Mouse (Mus musculus) liver, embryonic 14 days (tissue): ENCODE results near the gene Dusp5. TPM values are rescaled to one million over a fixed set of nuclear protein-coding genes. Genes with fewer than 3 reads are reported as not detected.

Experiments used
- polyA plus RNA-seq: library from polyadenylated mRNA; depleted of rRNA; stranded (reverse); fragments of >200 nt; gene quantifications from 2 replicates; pipeline ENCODE4 v1.2.3, GENCODE M21; 2012; rRNA removed

The Dusp5 gene
- 1.2 TPM in 2 replicates for polyA plus RNA-seq

GRCm38 (mm10) chr19:53528752-53529454, at the start of gene Dusp5:
Gene Dusp5, plus strand, starts transcription at chr19:53529109.

GRCm38 (mm10) chr19:53588968-53589367, 60.1 kb downstream of the Dusp5 start, which contains the start of gene Nutf2-ps1:
Gene Nutf2-ps1, minus strand, starts transcription at chr19:53589068.

Other genes starting within 250 kb of the Dusp5 start
- 14.6 and 16.6 TPM in 2 replicates for gene Mxi1, start 218.6 kb upstream of the Dusp5 start, polyA plus RNA-seq
- gene Gm10197, start 157.3 kb upstream of the Dusp5 start, polyA plus RNA-seq = not detected in 2 replicates
- gene Smndc1, start 138.5 kb upstream of the Dusp5 start, polyA plus RNA-seq = 9.6 and 14.3 TPM in 2 replicates
- 42.1 and 47.0 TPM in 2 replicates for gene Nutf2-ps1, start 60.0 kb downstream of the Dusp5 start, polyA plus RNA-seq
- gene Smc3, start 71.3 kb downstream of the Dusp5 start, polyA plus RNA-seq = 30.4 and 31.1 TPM in 2 replicates
- gene Rbm20, start 148.2 kb downstream of the Dusp5 start, polyA plus RNA-seq = 0.03 and 0.12 TPM in 2 replicates